8 mouse cellular contexts compared by ENCODE assay signal in genomic region chr7:45135993-45136567, GRCm38 (mm10). TPM values are rescaled to one million over a fixed set of nuclear protein-coding genes. Genes with fewer than 3 reads are reported as not detected.
DNase-seq lines count a peak whose midpoint lies in the region; ATAC-seq lines count a peak whose summit lies in the region.

Gm45713 (minus strand) TSS chr7:45136231.
Flt3l (minus strand) TSS chr7:45136432.

- H3K9me3 ChIP-seq in forebrain, embryonic 11.5 days (ENCODE audit: control insufficient read depth, low read length), result no peaks in the 10 kb centered on the region
- H3K9me3 ChIP-seq in heart, embryonic 16.5 days (replicated peaks; ENCODE audit: control insufficient read depth, low read length), result no peaks in the 10 kb centered on the region
- H3K9me3 ChIP-seq in liver, embryonic 15.5 days (replicated peaks), result no peaks in the 10 kb centered on the region
- H3K9me3 ChIP-seq in neural tube, embryonic 11.5 days (ENCODE audit: control insufficient read depth, low read length), result no peaks in the 10 kb centered on the region
- peaks cover 4% of the 10 kb centered on the region; the same call in 1 of the 2 replicates for H3K9me3 ChIP-seq in stomach, embryonic 16.5 days (replicated peaks; ENCODE audit: control insufficient read depth, low read length)

- H3K27ac ChIP-seq in forebrain, embryonic 11.5 days (ENCODE audit: low read depth, low read length), result peak within 1 kb of the TSS; percentile 6; the same call in 1 of the 2 replicates
- H3K27ac ChIP-seq in heart, embryonic 16.5 days (ENCODE audit: low read length), result peak within 1 kb of the TSS; percentile 62
- peak within 1 kb of the TSS; percentile 79 for H3K27ac ChIP-seq in liver, embryonic 15.5 days (replicated peaks)
- no peak within 1 kb of the TSS for H3K27ac ChIP-seq in neural tube, embryonic 11.5 days (ENCODE audit: low read depth, low read length)
- H3K27ac ChIP-seq in stomach, embryonic 16.5 days (ENCODE audit: low read length), result no peak within 1 kb of the TSS

- ATAC-seq in forebrain, embryonic 11.5 days (replicated peaks; ENCODE audit: low FRiP score), result peak; percentile 77
- ATAC-seq in heart, embryonic 16.5 days (replicated peaks; ENCODE audit: extremely low read depth, insufficient read depth, low FRiP score), result peak; percentile 85
- peak; percentile 72 for ATAC-seq in liver, embryonic 15.5 days (ENCODE audit: insufficient read depth)
- peak; percentile 78 for ATAC-seq in neural tube, embryonic 11.5 days (ENCODE audit: insufficient read depth, low FRiP score, low TSS enrichment)
- ATAC-seq in stomach, embryonic 16.5 days (ENCODE audit: insufficient read depth, low FRiP score), result peak; percentile 84

- H3K36me3 ChIP-seq in forebrain, embryonic 11.5 days (ENCODE audit: control insufficient read depth, insufficient read depth, low read length), result no peaks in the 10 kb centered on the region
- H3K36me3 ChIP-seq in heart, embryonic 16.5 days (ENCODE audit: control insufficient read depth, insufficient read depth), result no peaks in the 10 kb centered on the region
- peaks cover 6% of the 10 kb centered on the region for H3K36me3 ChIP-seq in liver, embryonic 15.5 days (replicated peaks)
- no peaks in the 10 kb centered on the region for H3K36me3 ChIP-seq in neural tube, embryonic 11.5 days (ENCODE audit: control insufficient read depth, insufficient read depth, low read length)
- no peaks in the 10 kb centered on the region; the same call in 1 of the 2 replicates for H3K36me3 ChIP-seq in stomach, embryonic 16.5 days (ENCODE audit: control insufficient read depth, insufficient read depth, low read length)

- H3K27me3 ChIP-seq in forebrain, embryonic 11.5 days (ENCODE audit: control insufficient read depth, insufficient read depth, low read length), result peaks cover 2% of the 10 kb centered on the region; the same call in 1 of the 2 replicates
- no peaks in the 10 kb centered on the region for H3K27me3 ChIP-seq in heart, embryonic 16.5 days (ENCODE audit: control insufficient read depth, insufficient read depth, low read length)
- H3K27me3 ChIP-seq in liver, embryonic 15.5 days, result no peaks in the 10 kb centered on the region
- H3K27me3 ChIP-seq in neural tube, embryonic 11.5 days (ENCODE audit: control insufficient read depth, insufficient read depth, low read length), result no peaks in the 10 kb centered on the region
- H3K27me3 ChIP-seq in stomach, embryonic 16.5 days (ENCODE audit: control insufficient read depth, insufficient read depth, low read length), result no peaks in the 10 kb centered on the region

- H3K4me3 ChIP-seq in forebrain, embryonic 11.5 days (ENCODE audit: low read depth, low read length), result peak within 1 kb of the TSS; percentile 40
- peak within 1 kb of the TSS; percentile 66 for H3K4me3 ChIP-seq in heart, embryonic 16.5 days (ENCODE audit: low read length)
- H3K4me3 ChIP-seq in liver, embryonic 15.5 days (replicated peaks), result peak within 1 kb of the TSS; percentile 77
- peak within 1 kb of the TSS; percentile 42 for H3K4me3 ChIP-seq in neural tube, embryonic 11.5 days (ENCODE audit: low read depth, low read length)
- H3K4me3 ChIP-seq in stomach, embryonic 16.5 days (replicated peaks; ENCODE audit: low read length), result peak within 1 kb of the TSS; percentile 75

- peaks cover 4% of the 10 kb centered on the region; the same call in 1 of the 2 replicates for H3K4me1 ChIP-seq in forebrain, embryonic 11.5 days (replicated peaks; ENCODE audit: control insufficient read depth, insufficient read depth, low read length)
- H3K4me1 ChIP-seq in heart, embryonic 16.5 days (ENCODE audit: control insufficient read depth, insufficient read depth, low read length), result peaks cover 14% of the 10 kb centered on the region; the same call in 1 of the 2 replicates
- peaks cover 56% of the 10 kb centered on the region for H3K4me1 ChIP-seq in liver, embryonic 15.5 days (replicated peaks)
- H3K4me1 ChIP-seq in neural tube, embryonic 11.5 days (ENCODE audit: control insufficient read depth, insufficient read depth, low read length), result no peaks in the 10 kb centered on the region
- H3K4me1 ChIP-seq in stomach, embryonic 16.5 days (ENCODE audit: control insufficient read depth, insufficient read depth, low read length), result peaks cover 9% of the 10 kb centered on the region

- H3K4me2 ChIP-seq in forebrain, embryonic 11.5 days (ENCODE audit: low read depth, low read length, severe bottlenecking), result peak within 1 kb of the TSS; percentile 74
- H3K4me2 ChIP-seq in heart, embryonic 16.5 days (ENCODE audit: low read depth, low read length), result peak within 1 kb of the TSS; percentile 79
- peak within 1 kb of the TSS; percentile 95 for H3K4me2 ChIP-seq in liver, embryonic 15.5 days
- peak within 1 kb of the TSS; percentile 66 for H3K4me2 ChIP-seq in neural tube, embryonic 11.5 days (ENCODE audit: low read depth)
- H3K4me2 ChIP-seq in stomach, embryonic 16.5 days (ENCODE audit: low read depth, low read length), result peak within 1 kb of the TSS; percentile 81

- WGBS in forebrain, embryonic 11.5 days, result 4% methylated on average over 29 of the region's 29 CpGs
- under 1% methylated on average over 29 of the region's 29 CpGs for WGBS in heart, embryonic 16.5 days
- WGBS in liver, embryonic 15.5 days (ENCODE audit: insufficient replicate concordance), result under 1% methylated on average over 29 of the region's 29 CpGs
- 3% methylated on average over 29 of the region's 29 CpGs for WGBS in neural tube, embryonic 11.5 days
- 3% methylated on average over 29 of the region's 29 CpGs for WGBS in stomach, embryonic 16.5 days

- peak within 1 kb of the TSS; percentile 61 for H3K9ac ChIP-seq in forebrain, embryonic 11.5 days (ENCODE audit: low read length)
- peak within 1 kb of the TSS; percentile 78 for H3K9ac ChIP-seq in heart, embryonic 16.5 days (ENCODE audit: low read length)
- peak within 1 kb of the TSS; percentile 76 for H3K9ac ChIP-seq in liver, embryonic 15.5 days
- H3K9ac ChIP-seq in neural tube, embryonic 11.5 days (ENCODE audit: low read length), result peak within 1 kb of the TSS; percentile 55
- peak within 1 kb of the TSS; percentile 84 for H3K9ac ChIP-seq in stomach, embryonic 16.5 days (ENCODE audit: low read length)

- DNase-seq in CD8-positive naive resting alpha-beta T cell, adult 2 months (ENCODE audit: low read depth in 2 of 2, low spot score in 2 of 2), result peak; percentile 91 to 94
- peak; percentile 89 for DNase-seq in c-Kit-positive CD71-positive TER-119-negative erythroid progenitor cells, embryonic 14.5 days (ENCODE audit: low read depth)
- DNase-seq in forebrain, embryonic 11.5 days (ENCODE audit: low spot score), result peak; percentile 91
- peak; percentile 93 to 95 for DNase-seq in kidney, postnatal 36 days
- peak; percentile 86 for DNase-seq in neural tube, embryonic 11.5 days (ENCODE audit: low spot score)

RNA-seq across cellular contexts. Expression of gene Gm45713, which starts in this region (rescaled TPM):
- 0.45 and 0.55 TPM in 2 replicates for polyA plus RNA-seq in forebrain, embryonic 11.5 days (2014; fragmentation: Nextera tagmentation; extraction: Ambion mirVana)
- polyA plus RNA-seq in heart, embryonic 16.5 days (2015; fragmentation: Nextera tagmentation; extraction: Ambion mirVana), result 0.34 TPM in 1 of 2 replicates, not detected in the other
- 0.10 TPM in 1 of 2 replicates, not detected in the other for polyA plus RNA-seq in liver, embryonic 15.5 days (2015; fragmentation: Nextera tagmentation; extraction: Ambion mirVana)
- 0.21 and 0.30 TPM in 2 replicates for polyA plus RNA-seq in neural tube, embryonic 11.5 days (2014; fragmentation: Nextera tagmentation; extraction: Ambion mirVana)
- not detected in 2 replicates for polyA plus RNA-seq in stomach, embryonic 16.5 days (2015; fragmentation: Nextera tagmentation; extraction: Ambion mirVana)

RNA-seq across cellular contexts. Expression of gene Flt3l, which starts in this region (rescaled TPM):
- polyA plus RNA-seq in forebrain, embryonic 11.5 days (2014; fragmentation: Nextera tagmentation; extraction: Ambion mirVana), result 1.2 and 1.8 TPM in 2 replicates
- 2.3 and 2.8 TPM in 2 replicates for polyA plus RNA-seq in heart, embryonic 16.5 days (2015; fragmentation: Nextera tagmentation; extraction: Ambion mirVana)
- polyA plus RNA-seq in liver, embryonic 15.5 days (2015; fragmentation: Nextera tagmentation; extraction: Ambion mirVana), result 3.4 and 3.7 TPM in 2 replicates
- 0.76 and 0.85 TPM in 2 replicates for polyA plus RNA-seq in neural tube, embryonic 11.5 days (2014; fragmentation: Nextera tagmentation; extraction: Ambion mirVana)
- 2.2 and 2.8 TPM in 2 replicates for polyA plus RNA-seq in stomach, embryonic 16.5 days (2015; fragmentation: Nextera tagmentation; extraction: Ambion mirVana)

Comparison
In these comparisons a context has a peak if more than half of its experiments do, and no peak if none do; other contexts are left out.
1. Peak in DNase-seq, ATAC-seq, H3K4me3 ChIP-seq, H3K9ac ChIP-seq and H3K4me2 ChIP-seq in neural tube, embryonic 11.5 days; RNA of the genes that start here not detected or under 1 TPM.
2. H3K27ac ChIP-seq: peak in forebrain, embryonic 11.5 days (single experiment), heart, embryonic 16.5 days (single experiment) and liver, embryonic 15.5 days (single experiment); none in neural tube, embryonic 11.5 days (single experiment) and stomach, embryonic 16.5 days (single experiment).
3. Peak in every context shown above with its lines, with median percentiles within 50 percentile points of each other: DNase-seq, ATAC-seq, H3K4me2 ChIP-seq, H3K4me3 ChIP-seq and H3K9ac ChIP-seq.